Mouse (Mus musculus): Measurements from ENCODE around the gene Grm8. TPM values are rescaled to one million over a fixed set of nuclear protein-coding genes. Genes with fewer than 3 reads are reported as not detected.

Gene Grm8
- polyA plus RNA-seq, 1 experiment from 2014 or later = 2.0 TPM

- 63% methylated on average over 4 of the region's 4 CpGs for WGBS
- H3K4me1 ChIP-seq = no peaks in the 10 kb centered on the region
- H3K27ac ChIP-seq = no peak overlapping the region
- H3K4me3 ChIP-seq = no peak overlapping the region
- H3K9me3 ChIP-seq = no peaks in the 10 kb centered on the region
- H3K9ac ChIP-seq = no peak overlapping the region
- ATAC-seq (ENCODE audit: insufficient number of reproducible peaks, insufficient read depth, low FRiP score, low TSS enrichment) = no peak
- no peaks in the 10 kb centered on the region for H3K36me3 ChIP-seq
- no peaks in the 10 kb centered on the region for H3K27me3 ChIP-seq
- H3K4me2 ChIP-seq (replicated peaks) = no peak overlapping the region
Observed at GRCm38 (mm10) chr6:27746493-27746892, 388.5 kb downstream of the Grm8 start.

DNA sequence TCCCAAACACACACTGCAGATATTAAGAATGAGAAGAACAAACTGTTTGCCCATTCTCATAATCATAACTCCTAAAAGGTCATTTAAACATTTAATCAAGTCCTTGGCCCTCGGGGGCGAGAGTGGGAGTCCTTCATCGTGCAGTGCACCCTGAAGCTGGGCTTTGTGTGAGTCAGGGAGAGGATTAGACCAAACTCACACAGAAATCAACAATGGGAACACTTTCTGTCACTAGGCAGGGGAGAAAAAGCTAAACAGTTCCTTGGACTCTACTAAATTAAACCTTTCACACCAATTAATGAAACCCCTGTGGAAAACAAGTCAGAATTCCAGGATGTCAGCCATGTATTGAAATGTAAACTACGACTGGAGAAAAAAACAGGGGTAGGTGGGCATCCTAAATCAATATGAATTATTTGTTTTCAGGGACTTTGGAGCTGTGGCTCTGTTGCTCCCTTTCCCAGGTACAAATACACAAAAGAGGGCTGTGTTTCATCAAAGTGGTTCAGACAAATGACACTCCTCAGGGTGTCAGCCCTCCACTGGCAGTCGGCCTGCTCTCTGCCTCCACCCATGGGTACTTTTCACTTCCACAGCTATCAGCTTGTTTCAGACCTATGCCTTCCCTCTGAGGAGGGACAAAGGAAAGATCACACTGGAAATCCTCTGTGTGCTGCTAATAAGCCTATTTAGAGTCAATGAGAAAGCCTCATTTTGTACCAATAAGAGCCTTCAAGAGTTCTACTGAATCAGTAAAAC lies 389.1 kb downstream of the Grm8 start:
- no peak overlapping the region for H3K27ac ChIP-seq
- no peak for ATAC-seq (ENCODE audit: insufficient number of reproducible peaks, insufficient read depth, low FRiP score, low TSS enrichment)
- 22% methylated on average over 5 of the region's 5 CpGs for WGBS

GRCm38 (mm10) chr6:27689382-27689781 lies 445.6 kb downstream of the Grm8 start:
- ATAC-seq (ENCODE audit: insufficient number of reproducible peaks, insufficient read depth, low FRiP score, low TSS enrichment) = no peak
- Histone ChIP-seq H3K9ac (no peak overlapping the region), H3K4me2 (replicated peaks) (no peak overlapping the region), H3K27me3 (no peaks in the 10 kb centered on the region), H3K27ac (no peak overlapping the region), H3K9me3 (no peaks in the 10 kb centered on the region), H3K36me3 (no peaks in the 10 kb centered on the region), H3K4me3 (no peak overlapping the region), H3K4me1 (no peaks in the 10 kb centered on the region)
- 85% methylated on average over 3 of the region's 3 CpGs for WGBS

More for the DNA sequence above, 389.1 kb downstream of the Grm8 start:
- Histone ChIP-seq H3K9ac (no peak overlapping the region), H3K4me2 (replicated peaks) (no peak overlapping the region), H3K27me3 (no peaks in the 10 kb centered on the region), H3K9me3 (no peaks in the 10 kb centered on the region), H3K4me1 (no peaks in the 10 kb centered on the region), H3K36me3 (no peaks in the 10 kb centered on the region), H3K4me3 (no peak overlapping the region)

GRCm38 (mm10) chr6:27661747-27662435 lies 473.1 kb downstream of the Grm8 start:
- H3K9me3 ChIP-seq = no peaks in the 10 kb centered on the region
- ATAC-seq (ENCODE audit: insufficient number of reproducible peaks, insufficient read depth, low FRiP score, low TSS enrichment) = no peak
- H3K4me1 ChIP-seq = no peaks in the 10 kb centered on the region
- no peak overlapping the region for H3K27ac ChIP-seq
- H3K4me2 ChIP-seq (replicated peaks) = no peak overlapping the region
- H3K27me3 ChIP-seq = no peaks in the 10 kb centered on the region
- WGBS = 42% methylated on average over 6 of the region's 6 CpGs
- H3K9ac ChIP-seq = no peak overlapping the region
- no peak overlapping the region for H3K4me3 ChIP-seq
- H3K36me3 ChIP-seq = no peaks in the 10 kb centered on the region

- H3K9ac ChIP-seq = no peak overlapping the region
- ATAC-seq (ENCODE audit: insufficient number of reproducible peaks, insufficient read depth, low FRiP score, low TSS enrichment) = no peak
- no peaks in the 10 kb centered on the region for H3K9me3 ChIP-seq
- no peak overlapping the region for H3K27ac ChIP-seq
- 54% methylated on average over 1 of the region's 1 CpGs for WGBS
- no peaks in the 10 kb centered on the region for H3K36me3 ChIP-seq
- H3K27me3 ChIP-seq = no peaks in the 10 kb centered on the region
- H3K4me1 ChIP-seq = no peaks in the 10 kb centered on the region
- H3K4me2 ChIP-seq (replicated peaks) = no peak overlapping the region
- H3K4me3 ChIP-seq = no peak overlapping the region
Observed at GRCm38 (mm10) chr6:27657520-27657919, 477.5 kb downstream of the Grm8 start.

- H3K4me3 ChIP-seq = no peak overlapping the region
- 76% methylated on average over 1 of the region's 1 CpGs for WGBS
- H3K27me3 ChIP-seq = no peaks in the 10 kb centered on the region
- no peaks in the 10 kb centered on the region for H3K4me1 ChIP-seq
- H3K9me3 ChIP-seq = no peaks in the 10 kb centered on the region
- no peak overlapping the region for H3K27ac ChIP-seq
- no peak overlapping the region for H3K4me2 ChIP-seq (replicated peaks)
- H3K9ac ChIP-seq = no peak overlapping the region
- no peaks in the 10 kb centered on the region for H3K36me3 ChIP-seq
- ATAC-seq (ENCODE audit: insufficient number of reproducible peaks, insufficient read depth, low FRiP score, low TSS enrichment) = no peak
Observed at GRCm38 (mm10) chr6:27646503-27646902, 488.5 kb downstream of the Grm8 start.

GRCm38 (mm10) chr6:27645054-27645453 lies 489.9 kb downstream of the Grm8 start:
- Histone ChIP-seq H3K9ac (no peak overlapping the region), H3K27ac (no peak overlapping the region), H3K4me3 (no peak overlapping the region), H3K27me3 (no peaks in the 10 kb centered on the region), H3K4me1 (no peaks in the 10 kb centered on the region), H3K4me2 (replicated peaks) (no peak overlapping the region), H3K36me3 (no peaks in the 10 kb centered on the region), H3K9me3 (no peaks in the 10 kb centered on the region)
- 69% methylated on average over 5 of the region's 5 CpGs for WGBS
- no peak for ATAC-seq (ENCODE audit: insufficient number of reproducible peaks, insufficient read depth, low FRiP score, low TSS enrichment)

GRCm38 (mm10) chr6:27635898-27636297 lies 499.1 kb downstream of the Grm8 start:
- no peak overlapping the region for H3K4me3 ChIP-seq
- no peaks in the 10 kb centered on the region for H3K9me3 ChIP-seq
- no peaks in the 10 kb centered on the region for H3K36me3 ChIP-seq
- no peak overlapping the region for H3K4me2 ChIP-seq (replicated peaks)
- no peak overlapping the region for H3K27ac ChIP-seq
- WGBS = 76% methylated on average over 3 of the region's 3 CpGs
- no peaks in the 10 kb centered on the region for H3K4me1 ChIP-seq
- ATAC-seq (ENCODE audit: insufficient number of reproducible peaks, insufficient read depth, low FRiP score, low TSS enrichment) = no peak
- H3K27me3 ChIP-seq = no peaks in the 10 kb centered on the region
- no peak overlapping the region for H3K9ac ChIP-seq

DNA sequence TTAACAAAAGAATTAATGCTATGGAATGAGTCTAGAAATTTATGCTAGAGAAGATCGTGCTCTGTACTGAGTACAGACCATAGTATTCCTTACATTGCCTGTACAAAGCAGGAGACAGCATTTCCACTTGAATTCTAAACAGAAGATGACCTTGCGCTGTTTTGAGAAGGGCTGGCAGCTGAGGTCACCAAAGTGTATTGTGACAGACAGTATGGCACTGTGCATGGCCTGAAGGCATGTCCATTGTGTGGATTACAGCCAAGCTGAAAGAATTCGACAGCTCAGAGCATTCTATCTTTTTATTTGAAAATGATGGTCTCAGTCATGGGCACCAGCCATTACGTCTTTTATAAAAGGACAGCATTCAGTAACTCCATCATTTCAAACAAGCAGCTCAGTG lies 517.5 kb downstream of the Grm8 start:
- Histone ChIP-seq H3K4me1 (no peaks in the 10 kb centered on the region), H3K27ac (no peak overlapping the region), H3K4me3 (no peak overlapping the region), H3K9me3 (no peaks in the 10 kb centered on the region), H3K9ac (no peak overlapping the region), H3K4me2 (replicated peaks) (no peak overlapping the region), H3K36me3 (no peaks in the 10 kb centered on the region), H3K27me3 (no peaks in the 10 kb centered on the region)
- ATAC-seq (ENCODE audit: insufficient number of reproducible peaks, insufficient read depth, low FRiP score, low TSS enrichment) = no peak
- 48% methylated on average over 4 of the region's 4 CpGs for WGBS

- H3K9me3 ChIP-seq = no peaks in the 10 kb centered on the region
- WGBS = 78% methylated on average over 2 of the region's 2 CpGs
- H3K27ac ChIP-seq = no peak overlapping the region
- no peak overlapping the region for H3K4me2 ChIP-seq (replicated peaks)
- H3K4me1 ChIP-seq = no peaks in the 10 kb centered on the region
- H3K4me3 ChIP-seq = no peak overlapping the region
- H3K27me3 ChIP-seq = no peaks in the 10 kb centered on the region
- no peak overlapping the region for H3K9ac ChIP-seq
- no peaks in the 10 kb centered on the region for H3K36me3 ChIP-seq
- no peak for ATAC-seq (ENCODE audit: insufficient number of reproducible peaks, insufficient read depth, low FRiP score, low TSS enrichment)
Observed at GRCm38 (mm10) chr6:27580485-27580884, 554.5 kb downstream of the Grm8 start.

DNA sequence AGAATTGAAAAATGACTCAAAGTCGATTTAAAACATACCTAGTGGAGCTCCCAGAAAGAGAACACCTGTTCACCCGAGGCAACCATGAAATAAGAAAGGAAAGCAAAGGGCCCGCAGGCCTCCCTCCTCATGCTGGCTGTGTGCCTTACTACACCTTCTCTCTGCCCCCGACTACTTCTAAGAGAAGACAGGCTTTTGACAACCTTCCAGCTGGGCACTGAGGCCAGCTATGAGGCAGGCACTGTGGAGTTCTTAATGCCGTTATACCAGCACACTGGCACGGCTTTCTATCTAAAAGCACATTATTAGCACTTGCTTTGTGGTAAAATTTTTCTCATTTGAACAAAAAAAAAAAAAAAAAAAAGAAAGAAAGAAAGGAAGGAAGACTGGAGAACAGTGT lies 589.5 kb downstream of the Grm8 start:
- Histone ChIP-seq H3K27me3 (no peaks in the 10 kb centered on the region), H3K4me2 (replicated peaks) (no peak overlapping the region), H3K27ac (no peak overlapping the region), H3K4me1 (no peaks in the 10 kb centered on the region), H3K9me3 (no peaks in the 10 kb centered on the region), H3K36me3 (no peaks in the 10 kb centered on the region), H3K4me3 (no peak overlapping the region), H3K9ac (no peak overlapping the region)
- no peak for ATAC-seq (ENCODE audit: insufficient number of reproducible peaks, insufficient read depth, low FRiP score, low TSS enrichment)
- WGBS = 70% methylated on average over 6 of the region's 6 CpGs

GRCm38 (mm10) chr6:27517620-27518019 lies 617.4 kb downstream of the Grm8 start:
- no peaks in the 10 kb centered on the region for H3K27me3 ChIP-seq
- no peak for ATAC-seq (ENCODE audit: insufficient number of reproducible peaks, insufficient read depth, low FRiP score, low TSS enrichment)
- no peak overlapping the region for H3K27ac ChIP-seq
- H3K4me2 ChIP-seq (replicated peaks) = no peak overlapping the region
- 68% methylated on average over 1 of the region's 1 CpGs for WGBS
- H3K36me3 ChIP-seq = no peaks in the 10 kb centered on the region
- no peak overlapping the region for H3K9ac ChIP-seq
- H3K9me3 ChIP-seq = no peaks in the 10 kb centered on the region
- H3K4me3 ChIP-seq = no peak overlapping the region
- no peaks in the 10 kb centered on the region for H3K4me1 ChIP-seq
